In the genomic region with DNA sequence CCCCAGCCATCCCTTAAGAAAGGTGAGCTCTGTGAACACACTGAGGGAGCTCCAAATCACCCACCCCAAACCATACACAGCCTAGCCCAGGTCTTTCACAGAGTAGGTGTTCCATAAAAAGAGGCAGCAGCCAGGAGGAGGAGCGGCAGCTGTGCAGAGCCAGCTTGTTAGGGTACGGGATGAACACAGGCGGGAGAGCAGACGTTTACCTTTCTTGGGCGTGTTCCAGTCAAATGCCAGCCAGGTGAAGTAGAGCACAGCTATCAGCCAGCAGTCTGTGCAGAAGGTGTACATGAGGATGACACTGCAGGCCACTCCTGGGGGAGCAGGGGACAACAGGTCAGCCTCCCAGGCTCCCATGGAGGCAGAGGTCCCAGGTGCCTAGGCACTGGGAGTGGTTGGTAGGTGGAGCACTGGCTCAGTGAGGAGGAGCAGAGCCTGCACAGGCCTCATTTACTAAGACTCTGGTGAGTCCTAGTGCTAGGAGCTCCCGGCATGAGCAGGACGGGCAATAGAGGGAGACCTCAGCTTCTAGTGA, we compare ENCODE assay signal across 18 mouse cellular contexts. TPM values are rescaled to one million over a fixed set of nuclear protein-coding genes. Genes with fewer than 3 reads are reported as not detected.
A peak's percentile ranks its signal among the peaks of the same experiment; 100 is the strongest.
DNase-seq lines count a peak whose midpoint lies in the region.
"Had no signal": no experiment of that assay in that cellular context is flagged by ENCODE, and none has a peak within 500 bp of the region (broad histone marks: within the 10 kb centered on the region; RNA-seq: fewer than 3 reads in every experiment).

No protein-coding gene starts in this region.

- peak; percentile 50 for DNase-seq in layer of hippocampus, adult 9-11 months
- DNase-seq in layer of hippocampus, adult 8-10 months (ENCODE audit: low spot score in 2 of 2): no peak
- peak; percentile 34 for DNase-seq in right cerebral cortex, postnatal 25 days
- no peak for DNase-seq in right cerebral cortex, postnatal 14 days
- peak; percentile 43 for DNase-seq in large intestine, adult 2 months (ENCODE audit: low read depth, low spot score)
- no peak for DNase-seq in kidney, adult 9 months
- no peak for DNase-seq in kidney, postnatal 36 days
- DNase-seq: cerebellum, adult 18-20 months; cerebellum, postnatal 14 days; heart, postnatal 10 days; kidney, adult 18-20 months; layer of hippocampus, postnatal 36 days; left cerebral cortex, postnatal 4 days; lung, postnatal 4 days; midbrain, embryonic 14.5 days; right cerebral cortex, postnatal 4 days; thymus, postnatal 14 days had no signal

- WGBS in large intestine, adult 2 months: 32% methylated on average over 7 of the region's 7 CpGs

RNA-seq across cellular contexts. Expression of a gene that starts 17.6 kb away (rescaled TPM):
- 10 to 100 TPM; 80.9 to 89.3 (median 85.5) TPM for total RNA-seq in layer of hippocampus, adult 8-10 months (2022)
- 113 and 186 TPM in 2 replicates for polyA plus RNA-seq in large intestine, adult 2 months (2012; rRNA removed)
- total RNA-seq: megakaryocyte-erythroid progenitor cell, adult 5-6 weeks had no signal

RNA-seq across cellular contexts. Expression of a gene that starts 24.0 kb away (rescaled TPM):
- total RNA-seq in layer of hippocampus, adult 8-10 months (2022): 10 to 100 TPM; 41.6 to 54.7 (median 52.8) TPM
- polyA plus RNA-seq in large intestine, adult 2 months (2012; rRNA removed): 5.0 and 9.5 TPM in 2 replicates

Comparison
In these comparisons a context has a peak if more than half of its experiments do, and no peak if none do; other contexts are left out.
1. DNase-seq: peak in layer of hippocampus, adult 9-11 months (single experiment), right cerebral cortex, postnatal 25 days (single experiment) and large intestine, adult 2 months (single experiment); none in layer of hippocampus, adult 8-10 months (0 of 2), right cerebral cortex, postnatal 14 days (single experiment), kidney, adult 9 months (single experiment) and kidney, postnatal 36 days (0 of 2).